11 mouse cellular contexts compared by ENCODE assay signal in genomic region chr9:123402215-123402614, GRCm38 (mm10).
"Had no signal": no experiment of that assay in that cellular context is flagged by ENCODE, and none has a peak within 500 bp of the region (broad histone marks: within the 10 kb centered on the region; RNA-seq: fewer than 3 reads in every experiment).

No protein-coding gene starts in this region.

- H3K9ac ChIP-seq: limb, embryonic 12.5 days; liver, embryonic 13.5 days; liver, postnatal 0 days; neural tube, embryonic 12.5 days had no signal

- H3K27me3 ChIP-seq: limb, embryonic 12.5 days; liver, embryonic 13.5 days; neural tube, embryonic 12.5 days had no signal

- H3K9me3 ChIP-seq: limb, embryonic 12.5 days; liver, embryonic 13.5 days; neural tube, embryonic 12.5 days had no signal

- H3K4me3 ChIP-seq: limb, embryonic 12.5 days; liver, embryonic 13.5 days; neural tube, embryonic 12.5 days had no signal

- DNase-seq: kidney, adult 9 months; kidney, postnatal 10 days; kidney, postnatal 4 days; liver; liver, embryonic 13.5 days; liver, postnatal 0 days; midbrain, embryonic 14.5 days; thymus, adult 18-20 months; thymus, postnatal 14 days had no signal

- H3K36me3 ChIP-seq: liver, embryonic 13.5 days had no signal

- H3K4me1 ChIP-seq: limb, embryonic 12.5 days; liver, embryonic 13.5 days; neural tube, embryonic 12.5 days had no signal

- H3K27ac ChIP-seq: limb, embryonic 12.5 days; liver, embryonic 13.5 days; neural tube, embryonic 12.5 days had no signal

- H3K4me2 ChIP-seq: limb, embryonic 12.5 days; liver, embryonic 13.5 days; neural tube, embryonic 12.5 days had no signal

- ATAC-seq: liver, postnatal 0 days had no signal
